Mouse (Mus musculus) C2C12 (cell line): ENCODE results near the gene Tmprss6. TPM values are rescaled to one million over a fixed set of nuclear protein-coding genes. Genes with fewer than 3 reads are reported as not detected.

Experiments
- H3K27me3 ChIP-seq: one replicate; pipeline ENCODE4 v1.6.1; 2011; ENCODE audit not compliant: control insufficient read depth, insufficient read depth, insufficient read length
- H3K36me3 ChIP-seq: one replicate; pipeline ENCODE4 v1.6.1; 2011; ENCODE audit not compliant: control insufficient read depth, insufficient read depth
- H3K4me3 ChIP-seq: one replicate; pipeline ENCODE4 v1.5.1; 2011; ENCODE audit warnings: mild to moderate bottlenecking, control low read depth; ENCODE audit not compliant: poor library complexity, insufficient read depth, severe bottlenecking
- H3K79me2 ChIP-seq: one replicate; pipeline ENCODE4 v1.6.1; 2011; ENCODE audit not compliant: control insufficient read depth, insufficient read depth
- H3K79me3 ChIP-seq: one replicate; pipeline ENCODE4 v1.6.1; 2011; ENCODE audit warnings: low read depth, control low read depth
- H3ac ChIP-seq: one replicate; pipeline ENCODE3; 2011; ENCODE audit warnings: low read depth; ENCODE audit not compliant: control insufficient read depth, insufficient read length
- CEBPB ChIP-seq: IDR thresholded peaks from one replicate; pipeline ENCODE4 v1.6.1; 2011; ENCODE audit warnings: low read depth, mild to moderate bottlenecking, control low read depth, moderate library complexity
- CTCF ChIP-seq: IDR thresholded peaks from one replicate; pipeline ENCODE4 v1.5.1; 2011; ENCODE audit not compliant: control insufficient read depth, insufficient read depth, insufficient read length
- FOSL1 ChIP-seq: IDR thresholded peaks from one replicate; pipeline ENCODE4 v1.8.0; 2011; ENCODE audit warnings: mild to moderate bottlenecking, low read length; ENCODE audit not compliant: poor library complexity, insufficient read depth, severe bottlenecking
- MAX ChIP-seq: IDR thresholded peaks from one replicate; pipeline ENCODE4 v1.6.1; 2011; ENCODE audit warnings: mild to moderate bottlenecking, control low read depth
- MYOD1 ChIP-seq: IDR thresholded peaks from one replicate; pipeline ENCODE4 v1.6.1; 2011; ENCODE audit warnings: low read depth; ENCODE audit not compliant: control insufficient read depth, insufficient read length
- MYOG ChIP-seq: IDR thresholded peaks from one replicate; pipeline ENCODE4 v1.6.1; 2011; ENCODE audit not compliant: control insufficient read depth, insufficient read length; ENCODE audit errors: extremely low read depth
- USF1 ChIP-seq: IDR thresholded peaks from one replicate; pipeline ENCODE4 v1.6.1; 2011; ENCODE audit warnings: low read depth, mild to moderate bottlenecking, control low read depth, moderate library complexity
- polyA plus RNA-seq: library from polyadenylated mRNA; unstranded; fragments of >200 nt; fragmentation: generic; extraction: Trizol; gene quantifications from one replicate; pipeline ENCODE4 v1.2.1, GENCODE M21; 2012; ENCODE audit warnings: missing spikeins

Gene Tmprss6
- polyA plus RNA-seq, 1 experiment: 0.06 TPM

DNA sequence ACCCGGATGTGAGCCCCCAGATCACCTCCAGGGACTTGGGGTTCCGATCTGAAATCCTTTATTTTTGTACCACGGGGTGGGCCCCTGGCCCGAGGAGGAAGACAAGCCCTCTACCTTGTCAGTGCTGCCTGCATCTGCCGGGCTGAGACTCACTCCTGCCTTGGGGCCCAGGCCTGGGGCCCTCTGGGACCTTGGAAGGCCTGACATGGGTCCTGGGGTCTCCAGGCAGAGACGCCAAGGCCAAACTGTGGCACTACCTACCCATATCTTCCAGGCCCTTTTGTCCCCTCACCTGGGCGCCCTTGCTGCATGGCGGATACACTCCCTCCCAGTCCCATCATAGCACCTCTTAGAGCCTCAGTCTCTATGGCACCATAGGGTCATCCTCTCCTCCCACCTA lies 29.9 kb downstream of the Tmprss6 start:
- H3K79me2 ChIP-seq: no peaks in the 10 kb centered on the region
- no peak for TF ChIP-seq CEBPB

DNA sequence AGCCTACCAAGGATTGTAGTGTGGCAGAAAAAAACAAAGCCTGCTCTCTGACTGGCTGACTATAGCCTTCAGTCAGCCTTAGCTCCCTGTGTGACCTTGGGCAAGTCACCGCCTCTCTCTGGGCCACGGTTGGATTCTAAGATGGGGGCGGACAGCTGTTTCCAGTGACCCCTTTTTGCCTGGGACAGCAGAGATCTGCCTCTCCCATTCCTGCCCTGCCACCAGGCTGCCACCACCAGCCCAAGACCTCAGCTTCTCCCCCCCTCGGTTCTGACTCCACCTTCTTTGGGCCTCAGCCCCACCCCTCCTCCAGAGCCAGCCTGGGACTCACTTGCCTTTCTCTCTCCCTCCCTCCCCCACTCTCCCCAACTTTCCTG lies 30.4 kb downstream of the Tmprss6 start:
- Histone ChIP-seq H3ac (peak overlapping the region; percentile 26), H3K79me3 (no peaks in the 10 kb centered on the region), H3K27me3 (no peaks in the 10 kb centered on the region), H3K36me3 (peaks cover 33% of the 10 kb centered on the region), H3K79me2 (no peaks in the 10 kb centered on the region), H3K4me3 (no peak overlapping the region)
- no peak for TF ChIP-seq FOSL1
- TF ChIP-seq USF1: no peak
- no peak for TF ChIP-seq MAX
- no peak for TF ChIP-seq MYOG
- no peak for TF ChIP-seq MYOD1
- no peak for TF ChIP-seq CEBPB
- TF ChIP-seq CTCF: no peak

More for the DNA sequence above, 29.9 kb downstream of the Tmprss6 start:
- Histone ChIP-seq H3K27me3 (no peaks in the 10 kb centered on the region), H3K36me3 (peaks cover 29% of the 10 kb centered on the region), H3ac (no peak overlapping the region), H3K4me3 (no peak overlapping the region), H3K79me3 (no peaks in the 10 kb centered on the region)

DNA sequence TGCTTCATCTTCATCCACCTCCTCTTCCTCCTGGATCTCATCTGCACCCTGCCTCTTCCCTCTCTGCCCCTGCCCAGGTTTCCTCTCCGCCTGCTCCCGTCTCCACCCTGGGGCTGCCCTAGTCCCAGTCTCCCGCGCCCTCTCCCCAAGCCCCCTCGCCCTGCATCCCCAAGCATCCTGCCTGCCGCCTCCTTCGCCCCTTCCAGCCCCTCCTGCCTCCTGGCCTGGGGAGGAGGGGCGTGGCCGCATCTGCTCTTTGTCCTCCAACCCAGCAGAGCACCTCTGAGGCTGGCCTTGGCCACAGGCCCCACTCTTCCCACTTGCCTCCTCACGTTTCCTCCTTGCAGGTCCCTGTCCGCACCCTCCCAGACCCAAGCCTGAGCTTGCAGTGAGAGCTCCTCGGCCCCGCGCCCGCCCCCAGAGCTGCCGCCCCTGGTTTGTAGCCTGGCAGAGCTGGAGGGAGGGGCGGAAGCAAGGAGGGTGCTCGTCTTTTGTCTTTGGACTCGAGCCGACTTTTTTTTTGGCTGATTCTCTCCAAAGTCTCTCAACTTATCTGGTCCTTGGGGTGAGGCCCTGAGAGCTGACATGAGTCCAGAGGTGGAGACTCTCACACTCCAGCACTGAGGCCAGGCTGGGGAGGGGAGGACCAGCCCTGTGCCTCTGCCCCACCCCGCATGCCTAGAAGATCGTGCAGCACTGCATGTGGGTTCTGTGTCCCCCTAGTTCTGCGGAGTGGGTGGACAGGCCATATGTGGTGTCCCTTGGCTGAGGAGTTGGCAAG lies 31.0 kb downstream of the Tmprss6 start:
- no peak overlapping the region for H3K4me3 ChIP-seq
- peak overlapping the region; percentile 38 for H3ac ChIP-seq
- no peak for TF ChIP-seq FOSL1
- TF ChIP-seq USF1: no peak
- no peak for TF ChIP-seq CEBPB
- TF ChIP-seq MYOD1: no peak
- TF ChIP-seq MAX: no peak
- TF ChIP-seq MYOG: no peak
- peaks cover 39% of the 10 kb centered on the region for H3K36me3 ChIP-seq
- no peaks in the 10 kb centered on the region for H3K27me3 ChIP-seq
- no peaks in the 10 kb centered on the region for H3K79me3 ChIP-seq
- no peaks in the 10 kb centered on the region for H3K79me2 ChIP-seq

DNA sequence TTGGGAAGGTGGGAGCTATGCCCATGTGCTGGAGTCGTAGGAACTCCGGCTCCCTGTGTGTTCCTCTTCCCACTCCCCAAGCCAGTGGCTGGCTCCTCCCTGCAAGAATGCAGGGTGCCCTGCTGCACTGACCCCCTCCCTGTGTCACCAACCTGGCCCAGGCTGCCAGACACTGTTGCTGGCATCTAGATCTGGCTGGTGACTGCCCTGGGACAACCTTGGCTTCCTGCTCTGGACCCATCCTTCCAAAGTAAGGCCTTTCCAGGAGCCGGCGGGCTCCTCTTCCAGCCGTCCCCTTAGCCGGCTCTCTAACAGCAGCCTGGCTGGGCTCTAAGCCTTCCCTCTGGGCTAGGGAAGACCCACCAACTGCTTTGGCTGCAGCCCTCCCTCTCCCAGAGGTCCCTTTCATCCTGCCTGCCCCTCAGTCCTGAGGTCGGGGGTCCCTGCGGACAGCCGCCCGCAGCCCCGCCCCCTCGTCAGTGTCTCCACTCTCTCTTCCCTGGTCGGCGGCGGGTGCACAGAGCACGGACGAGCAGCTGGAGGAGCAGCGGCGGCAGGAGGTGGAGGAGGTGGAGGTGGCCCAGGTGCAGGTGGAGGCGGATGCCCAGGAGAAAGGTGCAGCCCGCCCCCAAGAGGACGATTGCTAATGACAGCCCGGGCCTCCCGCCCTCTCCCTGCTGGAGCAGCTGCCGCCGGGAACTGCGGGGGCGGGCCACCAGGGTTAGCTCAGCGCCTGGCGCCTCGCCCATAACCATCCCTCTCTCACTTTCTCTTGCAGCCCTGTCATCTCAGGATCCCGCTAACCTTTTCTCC lies 31.8 kb downstream of the Tmprss6 start:
- TF ChIP-seq MYOD1 (peak; percentile 80), MYOG (no peak), CTCF (peak; percentile 67), CEBPB (no peak), FOSL1 (no peak), USF1 (no peak), MAX (no peak)
- no peak overlapping the region for H3K4me3 ChIP-seq
- H3ac ChIP-seq: no peak overlapping the region
- no peaks in the 10 kb centered on the region for H3K79me2 ChIP-seq
- H3K27me3 ChIP-seq: no peaks in the 10 kb centered on the region
- peaks cover 46% of the 10 kb centered on the region for H3K36me3 ChIP-seq
- no peaks in the 10 kb centered on the region for H3K79me3 ChIP-seq

DNA sequence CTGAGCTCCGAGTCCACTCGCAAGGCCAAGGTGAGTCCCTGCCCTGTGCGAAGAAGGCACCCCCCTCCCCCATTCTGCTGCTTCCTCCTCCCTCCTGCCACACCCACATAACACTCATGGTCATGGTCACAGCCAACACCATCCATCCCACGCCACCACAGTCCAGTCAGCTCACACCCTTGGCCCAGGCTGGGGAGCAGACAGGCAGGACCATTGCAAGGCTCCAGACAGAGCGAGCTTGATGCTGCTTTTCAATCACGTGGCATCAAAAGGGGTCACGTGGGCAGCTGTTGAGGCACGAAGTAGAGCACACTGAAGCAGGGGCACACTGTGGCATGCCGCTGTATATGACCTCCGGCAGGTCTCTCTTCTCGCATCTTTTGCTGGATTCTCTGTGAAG lies 32.8 kb downstream of the Tmprss6 start:
- no peak overlapping the region for H3K4me3 ChIP-seq
- no peaks in the 10 kb centered on the region for H3K79me3 ChIP-seq
- H3K27me3 ChIP-seq: no peaks in the 10 kb centered on the region
- peak; percentile 24 for TF ChIP-seq USF1
- TF ChIP-seq MAX: no peak
- H3ac ChIP-seq: no peak overlapping the region
- peaks cover 55% of the 10 kb centered on the region for H3K36me3 ChIP-seq
- peaks cover 5% of the 10 kb centered on the region for H3K79me2 ChIP-seq

DNA sequence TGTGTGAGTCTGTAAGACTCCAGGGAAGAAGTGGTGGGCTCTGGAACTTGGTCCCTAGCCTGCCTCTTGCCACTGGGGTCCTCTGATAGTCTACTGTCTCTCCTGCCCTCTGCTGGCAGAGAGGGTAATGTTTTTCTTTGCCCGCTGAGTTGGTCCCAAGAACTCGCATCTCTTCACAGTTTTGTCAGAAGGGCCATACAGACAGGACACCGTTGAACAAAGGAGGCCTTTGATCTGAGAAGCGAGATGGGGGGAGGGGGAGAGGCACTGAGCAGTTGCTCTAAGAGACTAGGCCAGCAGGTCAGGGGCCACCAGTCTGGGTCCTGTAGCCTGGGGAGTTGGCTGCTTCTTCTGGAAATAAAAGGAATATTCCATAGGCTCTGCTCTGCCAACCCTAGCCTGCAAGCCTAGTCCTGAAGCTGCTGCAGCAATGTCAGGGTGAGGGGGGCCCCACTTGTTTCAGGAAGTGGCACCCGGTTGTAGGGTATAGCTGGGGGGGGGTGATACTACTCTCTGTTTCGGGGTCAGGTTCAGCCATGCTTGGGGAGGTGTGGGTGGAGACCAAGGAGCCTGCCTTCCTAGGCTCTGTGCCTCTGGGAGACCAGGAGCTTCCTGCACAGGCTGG lies 33.4 kb downstream of the Tmprss6 start:
- no peak overlapping the region for H3ac ChIP-seq
- H3K36me3 ChIP-seq: peaks cover 61% of the 10 kb centered on the region
- no peaks in the 10 kb centered on the region for H3K27me3 ChIP-seq
- TF ChIP-seq MYOD1 (no peak), CTCF (peak; percentile 20)
- peaks cover 12% of the 10 kb centered on the region for H3K79me2 ChIP-seq
- H3K79me3 ChIP-seq: peaks cover 3% of the 10 kb centered on the region
- H3K4me3 ChIP-seq: no peak overlapping the region
